Mouse (Mus musculus): ENCODE data around the gene Myrf. TPM values are rescaled to one million over a fixed set of nuclear protein-coding genes. Genes with fewer than 3 reads are reported as not detected.
"Not testable (repeated sequence)": the region's sequence is repeated elsewhere in the genome, so short reads cannot be mapped to it uniquely, and the experiment has no call there.

The Myrf gene
- polyA plus RNA-seq, 1 experiment, result 43.1 TPM

- no peak overlapping the region for H3K4me3 ChIP-seq (replicated peaks; ENCODE audit: insufficient read depth, low read depth, low read length)
- peaks cover 3% of the 10 kb centered on the region; the same call in 1 of the 2 replicates for H3K4me1 ChIP-seq (ENCODE audit: control insufficient read depth, insufficient read depth, low read length)
- 89% methylated on average over 3 of the region's 3 CpGs for WGBS
- H3K27me3 ChIP-seq (ENCODE audit: control insufficient read depth, insufficient read depth, low read length), result no peaks in the 10 kb centered on the region
- TF ChIP-seq POLR2A (IDR thresholded peaks at IDR 0.05; ENCODE audit: borderline replicate concordance, insufficient read depth, low read length) (no peak), CTCF (IDR thresholded peaks at IDR 0.05; ENCODE audit: borderline replicate concordance, insufficient read depth, low read depth, low read length) (no peak)
- no peak for DNase-seq
- H3K27ac ChIP-seq (ENCODE audit: insufficient read depth, low read length), result no peak overlapping the region
Measured at GRCm38 (mm10) chr19:10168441-10168840, 72.1 kb downstream of the Myrf start.

- no peaks in the 10 kb centered on the region for H3K27me3 ChIP-seq (ENCODE audit: control insufficient read depth, insufficient read depth, low read length)
- H3K4me1 ChIP-seq (ENCODE audit: control insufficient read depth, insufficient read depth, low read length), result peaks cover 3% of the 10 kb centered on the region; the same call in 1 of the 2 replicates
- 84% methylated on average over 1 of the region's 1 CpGs for WGBS
- no peak for TF ChIP-seq POLR2A (IDR thresholded peaks at IDR 0.05; ENCODE audit: borderline replicate concordance, insufficient read depth, low read length)
- no peak for TF ChIP-seq CTCF (IDR thresholded peaks at IDR 0.05; ENCODE audit: borderline replicate concordance, insufficient read depth, low read depth, low read length)
- no peak overlapping the region for H3K27ac ChIP-seq (ENCODE audit: insufficient read depth, low read length)
- no peak overlapping the region for H3K4me3 ChIP-seq (replicated peaks; ENCODE audit: insufficient read depth, low read depth, low read length)
- no peak for DNase-seq
Measured at GRCm38 (mm10) chr19:10167951-10168350, 72.6 kb downstream of the Myrf start.

- H3K27me3 ChIP-seq (ENCODE audit: control insufficient read depth, insufficient read depth, low read length), result no peaks in the 10 kb centered on the region
- no peak overlapping the region for H3K4me3 ChIP-seq (replicated peaks; ENCODE audit: insufficient read depth, low read depth, low read length)
- TF ChIP-seq CTCF (IDR thresholded peaks at IDR 0.05; ENCODE audit: borderline replicate concordance, insufficient read depth, low read depth, low read length), result no peak
- TF ChIP-seq POLR2A (IDR thresholded peaks at IDR 0.05; ENCODE audit: borderline replicate concordance, insufficient read depth, low read length), result no peak
- no peak overlapping the region for H3K27ac ChIP-seq (ENCODE audit: insufficient read depth, low read length)
- WGBS, result 63% methylated on average over 4 of the region's 4 CpGs
- H3K4me1 ChIP-seq (ENCODE audit: control insufficient read depth, insufficient read depth, low read length), result peaks cover 3% of the 10 kb centered on the region; the same call in 1 of the 2 replicates
- DNase-seq, result no peak
Measured at GRCm38 (mm10) chr19:10167112-10167511, 73.4 kb downstream of the Myrf start.

- H3K27me3 ChIP-seq (ENCODE audit: control insufficient read depth, insufficient read depth, low read length); H3K4me1 ChIP-seq (ENCODE audit: control insufficient read depth, insufficient read depth, low read length); DNase-seq; H3K4me3 ChIP-seq (replicated peaks; ENCODE audit: insufficient read depth, low read depth, low read length); H3K27ac ChIP-seq (ENCODE audit: insufficient read depth, low read length): not testable (repeated sequence)
- 75% methylated on average over 4 of the region's 4 CpGs for WGBS
Measured at GRCm38 (mm10) chr19:10165928-10166327, 74.6 kb downstream of the Myrf start.

- WGBS, result 70% methylated on average over 3 of the region's 3 CpGs
- H3K4me1 ChIP-seq (ENCODE audit: control insufficient read depth, insufficient read depth, low read length), result no peaks in the 10 kb centered on the region
- DNase-seq, result no peak
Measured at GRCm38 (mm10) chr19:10163896-10164295, 76.7 kb downstream of the Myrf start.

More at GRCm38 (mm10) chr19:10163896-10164295, 76.7 kb downstream of the Myrf start:
- Histone ChIP-seq H3K27me3 (ENCODE audit: control insufficient read depth, insufficient read depth, low read length) (no peaks in the 10 kb centered on the region), H3K4me3 (replicated peaks; ENCODE audit: insufficient read depth, low read depth, low read length) (no peak overlapping the region), H3K27ac (ENCODE audit: insufficient read depth, low read length) (no peak overlapping the region)
- no peak for TF ChIP-seq CTCF (IDR thresholded peaks at IDR 0.05; ENCODE audit: borderline replicate concordance, insufficient read depth, low read depth, low read length)
- TF ChIP-seq POLR2A (IDR thresholded peaks at IDR 0.05; ENCODE audit: borderline replicate concordance, insufficient read depth, low read length), result no peak

Other genes with a start within 250 kb of the Myrf start
- gene Best1, start 239.1 kb downstream of the Myrf start, polyA plus RNA-seq (2012; rRNA removed), result 0.77 and 1.1 TPM in 2 replicates
- 9.5 and 9.7 TPM in 2 replicates for gene Rab3il1, start 239.1 kb downstream of the Myrf start, polyA plus RNA-seq (2012; rRNA removed)
- 30.9 and 35.5 TPM in 2 replicates for gene Fads3, start 199.2 kb downstream of the Myrf start, polyA plus RNA-seq (2012; rRNA removed)
- gene Fads2, start 139.0 kb downstream of the Myrf start, polyA plus RNA-seq (2012; rRNA removed), result 104 and 115 TPM in 2 replicates
- 141 and 161 TPM in 2 replicates for gene Fads1, start 57.9 kb downstream of the Myrf start, polyA plus RNA-seq (2012; rRNA removed)
- gene Tmem258, start 36.7 kb downstream of the Myrf start, polyA plus RNA-seq (2012; rRNA removed), result 59.2 and 65.5 TPM in 2 replicates
- gene Fen1, start 36.6 kb downstream of the Myrf start, polyA plus RNA-seq (2012; rRNA removed), result 19.9 and 20.2 TPM in 2 replicates
- gene Dagla, start 64.1 kb upstream of the Myrf start, polyA plus RNA-seq (2012; rRNA removed), result 53.4 and 59.5 TPM in 2 replicates
- gene Syt7, start 148.3 kb upstream of the Myrf start, polyA plus RNA-seq (2012; rRNA removed), result 173 and 187 TPM in 2 replicates
- gene Lrrc10b, start 216.7 kb upstream of the Myrf start, polyA plus RNA-seq (2012; rRNA removed), result 0.54 and 0.57 TPM in 2 replicates
- gene Ppp1r32, start 242.2 kb upstream of the Myrf start, polyA plus RNA-seq (2012; rRNA removed), result 1.3 and 1.8 TPM in 2 replicates

All from cerebellum, adult 2 months (tissue).